Mouse (Mus musculus) ES-Bruce4 (cell line): Measurements from ENCODE around the gene Srrm2. TPM values are rescaled to one million over a fixed set of nuclear protein-coding genes. Genes with fewer than 3 reads are reported as not detected.
A peak's percentile ranks its signal among the peaks of the same experiment; 100 is the strongest.

Source experiments
- H3K27ac ChIP-seq: 2 replicates; pipeline ENCODE4 v1.5.1; 2012; ENCODE audit warnings: low read length, inconsistent platforms; ENCODE audit not compliant: insufficient read depth
- H3K27me3 ChIP-seq: 2 replicates; pipeline ENCODE4 v1.6.1; 2012; ENCODE audit warnings: mild to moderate bottlenecking, low read length, inconsistent platforms; ENCODE audit not compliant: control insufficient read depth, poor library complexity, insufficient read depth, severe bottlenecking
- H3K36me3 ChIP-seq: 2 replicates; pipeline ENCODE4 v1.6.1; 2012; ENCODE audit warnings: inconsistent platforms, mild to moderate bottlenecking, low read length, moderate library complexity; ENCODE audit not compliant: control insufficient read depth, poor library complexity, insufficient read depth, severe bottlenecking
- H3K4me1 ChIP-seq: one replicate; pipeline ENCODE4 v1.8.1; 2011; ENCODE audit warnings: low read length; ENCODE audit not compliant: control insufficient read depth, insufficient read depth
- H3K4me3 ChIP-seq: 2 replicates; pipeline ENCODE4 v1.5.1; 2011; ENCODE audit warnings: low read depth, mild to moderate bottlenecking, low read length
- H3K9ac ChIP-seq: 2 replicates; pipeline ENCODE4 v1.6.1; 2012; ENCODE audit warnings: low read depth, mild to moderate bottlenecking, inconsistent platforms; ENCODE audit not compliant: poor library complexity, severe bottlenecking
- H3K9me3 ChIP-seq: replicated peaks from 2 replicates; pipeline ENCODE4 v1.6.1; 2012; ENCODE audit warnings: mild to moderate bottlenecking, low read length, inconsistent platforms; ENCODE audit not compliant: control insufficient read depth, poor library complexity, insufficient read depth, severe bottlenecking
- CTCF ChIP-seq: IDR thresholded peaks from one replicate; pipeline ENCODE4 v1.8.1; 2011; ENCODE audit warnings: low read depth, low read length
- EP300 ChIP-seq: IDR thresholded peaks from 2 replicates; pipeline ENCODE4 v1.6.1; 2011; ENCODE audit warnings: low read depth, low read length; ENCODE audit not compliant: insufficient read depth
- POLR2A ChIP-seq: IDR thresholded peaks from one replicate; pipeline ENCODE4 v1.8.1; 2011; ENCODE audit warnings: low read length; ENCODE audit not compliant: insufficient read depth
- polyA plus RNA-seq: library from polyadenylated mRNA; stranded (reverse); fragments of >200 nt; gene quantifications from 2 replicates; pipeline ENCODE4 v1.2.4, GENCODE M21; 2011; ENCODE audit warnings: low read depth; ENCODE audit not compliant: missing spikeins, insufficient read depth, insufficient read length

Srrm2 gene
- polyA plus RNA-seq, 1 experiment: 560 TPM

DNA sequence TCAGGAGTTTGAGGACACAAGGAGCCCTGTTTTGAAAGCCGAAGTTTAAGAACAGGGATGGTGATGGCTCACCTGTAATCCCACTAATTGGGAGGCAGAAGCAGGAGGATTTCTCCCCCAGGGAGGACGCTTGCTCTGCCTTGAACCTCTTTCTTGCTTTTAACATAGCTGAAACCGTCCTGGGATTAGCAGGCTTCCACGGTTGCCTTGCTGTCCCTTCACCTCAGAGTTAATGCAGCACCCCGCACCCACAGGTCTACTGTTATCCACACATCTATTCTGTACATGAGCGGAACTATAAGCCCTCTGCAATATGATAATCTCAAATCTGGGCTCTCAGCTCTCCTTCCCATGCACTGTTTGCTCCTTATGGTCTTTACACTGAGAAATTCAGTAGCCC lies 16.7 kb upstream of the Srrm2 start:
- Histone ChIP-seq H3K4me1 (no peaks in the 10 kb centered on the region), H3K9me3 (no peaks in the 10 kb centered on the region)

DNA sequence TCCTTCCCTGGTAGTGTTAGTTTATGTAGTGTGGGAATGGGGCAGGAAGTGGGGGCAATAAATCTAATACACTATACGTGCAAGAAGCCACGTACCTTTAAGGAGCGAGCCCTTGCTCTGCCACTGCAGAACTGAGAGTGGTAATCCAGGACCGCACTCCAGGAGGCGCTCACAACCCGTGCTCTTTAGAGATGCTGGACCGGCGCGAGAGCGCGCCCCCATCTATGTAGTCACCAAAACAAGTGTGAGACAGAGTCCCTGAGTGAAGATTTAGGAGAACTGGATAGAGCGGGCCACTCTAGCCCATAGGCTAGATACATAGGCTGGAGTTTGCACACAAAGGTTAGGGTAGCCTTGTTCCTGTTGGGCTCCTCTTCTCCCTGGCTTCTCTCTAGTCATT lies 16.2 kb upstream of the Srrm2 start:
- Histone ChIP-seq H3K4me1 (no peaks in the 10 kb centered on the region), H3K4me3 (no peak overlapping the region), H3K9ac (no peak overlapping the region), H3K9me3 (no peaks in the 10 kb centered on the region), H3K36me3 (no peaks in the 10 kb centered on the region), H3K27ac (no peak overlapping the region), H3K27me3 (no peaks in the 10 kb centered on the region)
- TF ChIP-seq CTCF (peak; percentile 91), POLR2A (no peak), EP300 (no peak)

More for the DNA sequence above, 16.7 kb upstream of the Srrm2 start:
- H3K36me3 ChIP-seq: no peaks in the 10 kb centered on the region
- TF ChIP-seq POLR2A: no peak
- no peak for TF ChIP-seq EP300
- TF ChIP-seq CTCF: no peak
- no peak overlapping the region for H3K9ac ChIP-seq
- no peaks in the 10 kb centered on the region for H3K27me3 ChIP-seq
- no peak overlapping the region for H3K4me3 ChIP-seq
- no peak overlapping the region for H3K27ac ChIP-seq

DNA sequence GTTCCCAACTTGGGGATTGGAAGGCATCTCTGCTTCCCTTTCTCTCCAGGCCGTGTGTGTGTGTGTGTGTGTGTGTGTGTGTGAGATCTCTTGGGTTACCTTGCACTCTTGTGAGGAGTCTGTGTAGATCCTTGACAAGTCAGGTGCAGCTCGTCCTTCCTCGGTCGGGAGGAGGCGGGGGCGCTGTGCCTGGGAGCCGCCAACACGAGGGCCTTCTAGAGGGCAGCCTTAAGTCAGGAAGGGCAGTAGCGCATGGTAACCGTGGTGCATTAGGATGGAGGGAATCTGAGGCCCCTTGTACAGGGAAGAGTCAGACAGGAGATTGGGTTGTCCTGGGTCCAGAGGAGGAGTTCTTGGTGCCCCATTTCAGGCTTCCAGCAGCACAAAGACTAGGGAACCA lies 14.1 kb upstream of the Srrm2 start:
- TF ChIP-seq EP300: no peak
- no peak for TF ChIP-seq CTCF
- TF ChIP-seq POLR2A: no peak
- Histone ChIP-seq H3K9ac (no peak overlapping the region), H3K27me3 (no peaks in the 10 kb centered on the region), H3K27ac (no peak overlapping the region), H3K36me3 (no peaks in the 10 kb centered on the region), H3K4me3 (no peak overlapping the region), H3K9me3 (no peaks in the 10 kb centered on the region), H3K4me1 (no peaks in the 10 kb centered on the region)

DNA sequence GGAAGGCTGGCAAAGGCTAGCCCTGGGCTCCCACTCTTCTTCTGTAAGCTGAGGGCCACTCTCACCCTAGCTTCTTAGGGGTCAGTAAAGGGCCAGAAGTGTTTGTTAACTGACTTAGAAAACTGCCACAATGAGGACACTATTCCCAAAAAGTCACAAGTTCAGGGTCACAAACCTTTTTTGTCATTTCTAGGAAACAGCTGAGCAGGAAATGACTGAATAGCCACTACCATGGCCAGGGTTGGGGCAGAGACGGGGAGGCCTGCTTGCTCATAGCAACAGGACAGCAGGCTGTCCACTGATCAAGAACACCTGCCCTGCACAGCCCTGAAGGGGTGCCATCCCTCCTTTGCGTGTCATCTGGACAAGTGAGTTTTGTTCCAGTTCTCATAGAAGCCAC lies 13.2 kb upstream of the Srrm2 start:
- H3K4me1 ChIP-seq: no peaks in the 10 kb centered on the region
- H3K9ac ChIP-seq: no peak overlapping the region
- TF ChIP-seq CTCF: no peak
- TF ChIP-seq POLR2A: no peak
- no peak for TF ChIP-seq EP300
- no peaks in the 10 kb centered on the region for H3K9me3 ChIP-seq
- no peak overlapping the region for H3K27ac ChIP-seq
- no peaks in the 10 kb centered on the region for H3K36me3 ChIP-seq
- no peak overlapping the region for H3K4me3 ChIP-seq
- no peaks in the 10 kb centered on the region for H3K27me3 ChIP-seq

DNA sequence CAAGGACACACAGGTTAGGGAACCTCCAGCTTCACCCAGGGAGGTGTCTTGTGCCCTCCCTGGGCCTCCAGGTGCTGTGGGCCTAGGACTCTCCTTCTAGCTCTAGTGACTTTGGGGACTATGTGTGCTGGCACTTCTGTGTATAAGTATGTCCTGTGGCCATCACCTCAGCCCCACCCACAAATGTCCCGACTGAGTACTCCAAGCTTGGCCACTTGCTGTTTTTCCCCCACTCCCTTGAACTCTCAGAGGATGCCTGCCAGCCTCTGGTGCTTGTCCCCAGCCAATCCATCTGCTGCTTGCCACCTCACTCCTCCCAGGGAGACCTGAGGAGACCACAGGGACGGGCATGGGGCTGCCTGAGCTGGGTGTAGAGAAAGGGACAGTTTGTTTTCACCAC lies 11.9 kb upstream of the Srrm2 start:
- Histone ChIP-seq H3K9ac (no peak overlapping the region), H3K27ac (no peak overlapping the region), H3K4me3 (no peak overlapping the region), H3K27me3 (no peaks in the 10 kb centered on the region), H3K4me1 (no peaks in the 10 kb centered on the region), H3K9me3 (no peaks in the 10 kb centered on the region), H3K36me3 (no peaks in the 10 kb centered on the region)
- no peak for TF ChIP-seq CTCF
- TF ChIP-seq POLR2A: no peak

DNA sequence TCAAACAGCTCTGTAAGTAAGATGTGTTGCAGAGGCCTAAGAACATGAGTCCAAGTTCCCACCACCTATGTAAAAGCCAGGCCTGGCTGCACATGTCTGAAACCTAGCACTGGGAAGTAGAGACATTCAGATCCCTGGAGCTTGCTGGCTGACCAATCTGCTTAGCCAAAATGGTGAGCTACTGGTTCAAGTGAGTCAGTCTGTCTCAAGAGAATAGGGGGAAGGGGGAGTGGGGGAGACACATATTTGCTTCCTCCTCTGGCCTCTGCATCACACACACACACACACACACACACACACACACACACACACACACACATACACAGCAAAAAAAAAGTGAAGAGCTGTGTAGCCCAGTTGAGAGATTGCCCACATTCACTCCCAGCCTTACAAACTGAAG lies 7.0 kb upstream of the Srrm2 start:
- H3K9me3 ChIP-seq: no peaks in the 10 kb centered on the region
- TF ChIP-seq EP300 (no peak), POLR2A (no peak), CTCF (no peak)
- no peaks in the 10 kb centered on the region for H3K36me3 ChIP-seq
- H3K9ac ChIP-seq: no peak overlapping the region
- H3K27ac ChIP-seq: no peak overlapping the region
- H3K4me1 ChIP-seq: no peaks in the 10 kb centered on the region
- H3K27me3 ChIP-seq: no peaks in the 10 kb centered on the region
- no peak overlapping the region for H3K4me3 ChIP-seq
